Mouse (Mus musculus) hindbrain, embryonic 10.5 days (tissue): ENCODE data around the gene Ski. TPM values are rescaled to one million over a fixed set of nuclear protein-coding genes. Genes with fewer than 3 reads are reported as not detected.
"Not testable (repeated sequence)": the region's sequence is repeated elsewhere in the genome, so short reads cannot be mapped to it uniquely, and the experiment has no call there.

Experiments
- DNase-seq: peaks from one replicate; pipeline ENCODE4 v3.0.0-alpha.2; 2017; ENCODE audit warnings: low spot score
- H3K27ac ChIP-seq: fragments of 300-500 bp; sonication (generic); 2 replicates; pipeline ENCODE4 v1.5.1; 2016; ENCODE audit warnings: mild to moderate bottlenecking, moderate library complexity
- H3K27me3 ChIP-seq: fragments of 300-500 bp; sonication (generic); 2 replicates; pipeline ENCODE4 v1.6.1; 2016; ENCODE audit warnings: mild to moderate bottlenecking; ENCODE audit not compliant: poor library complexity, insufficient read depth, severe bottlenecking
- H3K36me3 ChIP-seq: fragments of 300-500 bp; sonication (generic); 2 replicates; pipeline ENCODE4 v1.6.1; 2016; ENCODE audit warnings: mild to moderate bottlenecking, moderate library complexity
- H3K4me1 ChIP-seq: fragments of 300-500 bp; sonication (generic); replicated peaks from 2 replicates; pipeline ENCODE4 v1.6.1; 2016; ENCODE audit warnings: mild to moderate bottlenecking
- H3K4me3 ChIP-seq: fragments of 300-500 bp; sonication (generic); 2 replicates; pipeline ENCODE4 v1.5.1; 2016; ENCODE audit warnings: mild to moderate bottlenecking, moderate library complexity
- H3K9me3 ChIP-seq: fragments of 300-500 bp; sonication (generic); 2 replicates; pipeline ENCODE4 v1.6.1; 2016; ENCODE audit warnings: mild to moderate bottlenecking, moderate library complexity
- WGBS: fragments of 180-500 bp; shearing (Covaris S2); methylation state at CpG from one replicate; pipeline ENCODE4 v1.1.7; 2016; 5-methylcytosine and 5-hydroxymethylcytosine counted together
- polyA plus RNA-seq: library from polyadenylated mRNA; unstranded; fragments of >200 nt; fragmentation: Nextera tagmentation; extraction: Ambion mirVana; gene quantifications from 2 replicates; pipeline ENCODE4 v1.2.1, GENCODE M21; 2016

Ski gene
- polyA plus RNA-seq = 9.3 and 10.1 TPM in 2 replicates

- Histone ChIP-seq H3K36me3 (peaks cover 9% of the 10 kb centered on the region; the same call in 1 of the 2 replicates), H3K27ac (peak within 1 kb of the TSS; percentile 98), H3K9me3 (no peaks in the 10 kb centered on the region), H3K27me3 (peaks cover 7% of the 10 kb centered on the region; the same call in 1 of the 2 replicates), H3K4me3 (peak within 1 kb of the TSS; percentile 95), H3K4me1 (peaks cover 59% of the 10 kb centered on the region)
- WGBS = 5% methylated on average over 60 of the region's 63 CpGs
- no peak for DNase-seq
Measured at GRCm38 (mm10) chr4:155222552-155222840, at the start of gene Ski. TSS of gene Ski (minus strand) at chr4:155222592.

- Histone ChIP-seq H3K9me3 (no peaks in the 10 kb centered on the region), H3K27me3 (no peaks in the 10 kb centered on the region)
- 30% methylated on average over 5 of the region's 5 CpGs for WGBS
Measured at GRCm38 (mm10) chr4:155268382-155268781, 46.0 kb upstream of the Ski start.

GRCm38 (mm10) chr4:155267639-155268175 lies 45.3 kb upstream of the Ski start:
- Histone ChIP-seq H3K27me3 (no peaks in the 10 kb centered on the region), H3K9me3 (no peaks in the 10 kb centered on the region), H3K36me3 (no peaks in the 10 kb centered on the region), H3K27ac (peak overlapping the region; percentile 47; the same call in 1 of the 2 replicates), H3K4me3 (no peak overlapping the region), H3K4me1 (peaks cover 27% of the 10 kb centered on the region)
- WGBS = 66% methylated on average over 12 of the region's 12 CpGs
- peak; percentile 20 for DNase-seq

More at GRCm38 (mm10) chr4:155268382-155268781, 46.0 kb upstream of the Ski start:
- Histone ChIP-seq H3K27ac (no peak overlapping the region), H3K4me3 (no peak overlapping the region), H3K4me1 (peaks cover 27% of the 10 kb centered on the region), H3K36me3 (no peaks in the 10 kb centered on the region)
- DNase-seq = peak; percentile 65

GRCm38 (mm10) chr4:155267047-155267543 lies 44.7 kb upstream of the Ski start:
- Histone ChIP-seq H3K36me3 (peaks cover 4% of the 10 kb centered on the region; the same call in 1 of the 2 replicates), H3K4me1 (peaks cover 27% of the 10 kb centered on the region), H3K9me3 (no peaks in the 10 kb centered on the region), H3K27me3 (no peaks in the 10 kb centered on the region), H3K27ac (peak overlapping the region; percentile 47; the same call in 1 of the 2 replicates), H3K4me3 (no peak overlapping the region)
- 85% methylated on average over 7 of the region's 7 CpGs for WGBS
- no peak for DNase-seq

GRCm38 (mm10) chr4:155264521-155265321 lies 42.3 kb upstream of the Ski start:
- WGBS = 88% methylated on average over 3 of the region's 3 CpGs

GRCm38 (mm10) chr4:155252253-155252652 lies 29.9 kb upstream of the Ski start:
- DNase-seq = no peak
- peaks cover 40% of the 10 kb centered on the region for H3K4me1 ChIP-seq
- H3K27me3 ChIP-seq = no peaks in the 10 kb centered on the region
- no peak overlapping the region for H3K27ac ChIP-seq
- WGBS = 86% methylated on average over 6 of the region's 6 CpGs
- no peaks in the 10 kb centered on the region for H3K9me3 ChIP-seq
- H3K4me3 ChIP-seq = no peak overlapping the region; the same call in 1 of the 2 replicates
- H3K36me3 ChIP-seq = peaks cover 37% of the 10 kb centered on the region

More at GRCm38 (mm10) chr4:155264521-155265321, 42.3 kb upstream of the Ski start:
- Histone ChIP-seq H3K36me3 (peaks cover 13% of the 10 kb centered on the region), H3K27me3 (no peaks in the 10 kb centered on the region), H3K27ac (0 out of 2 replicates have a peak overlapping the region, but pooled peaks have one; percentile 1), H3K9me3 (peaks cover 4% of the 10 kb centered on the region; the same call in 1 of the 2 replicates), H3K4me3 (no peak overlapping the region), H3K4me1 (peaks cover 27% of the 10 kb centered on the region)
- no peak for DNase-seq

- H3K4me3 ChIP-seq = peak overlapping the region; percentile 73
- peaks cover 26% of the 10 kb centered on the region for H3K36me3 ChIP-seq
- peaks cover 47% of the 10 kb centered on the region for H3K4me1 ChIP-seq
- WGBS = 75% methylated on average over 3 of the region's 3 CpGs
- DNase-seq = no peak
- no peaks in the 10 kb centered on the region for H3K27me3 ChIP-seq
- no peaks in the 10 kb centered on the region for H3K9me3 ChIP-seq
- peak overlapping the region; percentile 98 for H3K27ac ChIP-seq
Measured at GRCm38 (mm10) chr4:155251147-155251546, 28.8 kb upstream of the Ski start.

GRCm38 (mm10) chr4:155250361-155251117 lies 28.1 kb upstream of the Ski start:
- peaks cover 51% of the 10 kb centered on the region for H3K4me1 ChIP-seq
- H3K9me3 ChIP-seq = no peaks in the 10 kb centered on the region
- 11% methylated on average over 23 of the region's 23 CpGs for WGBS
- peak overlapping the region; percentile 73 for H3K4me3 ChIP-seq
- no peaks in the 10 kb centered on the region for H3K27me3 ChIP-seq
- H3K27ac ChIP-seq = peak overlapping the region; percentile 98
- peaks cover 21% of the 10 kb centered on the region for H3K36me3 ChIP-seq
- DNase-seq = no peak

GRCm38 (mm10) chr4:155249648-155250351 lies 27.4 kb upstream of the Ski start, which contains the start of gene Faap20:
TSS of gene Faap20 (plus strand) at chr4:155249802.
- peak; percentile 92 for DNase-seq
- Histone ChIP-seq H3K27me3 (no peaks in the 10 kb centered on the region), H3K27ac (peak within 1 kb of the TSS; percentile 98), H3K4me3 (peak within 1 kb of the TSS; percentile 73), H3K9me3 (no peaks in the 10 kb centered on the region), H3K4me1 (peaks cover 51% of the 10 kb centered on the region), H3K36me3 (peaks cover 18% of the 10 kb centered on the region)
- WGBS = under 1% methylated on average over 57 of the region's 58 CpGs

GRCm38 (mm10) chr4:155249257-155249647 lies 26.9 kb upstream of the Ski start:
- WGBS = under 1% methylated on average over 9 of the region's 9 CpGs
- peak overlapping the region; percentile 98 for H3K27ac ChIP-seq
- H3K4me3 ChIP-seq = peak overlapping the region; percentile 73
- H3K4me1 ChIP-seq = peaks cover 51% of the 10 kb centered on the region
- peaks cover 17% of the 10 kb centered on the region for H3K36me3 ChIP-seq
- no peaks in the 10 kb centered on the region for H3K27me3 ChIP-seq
- H3K9me3 ChIP-seq = no peaks in the 10 kb centered on the region
- peak; percentile 96 for DNase-seq

- H3K4me1 ChIP-seq = peaks cover 51% of the 10 kb centered on the region
- not testable (repeated sequence) for DNase-seq, H3K27ac ChIP-seq, H3K4me3 ChIP-seq, H3K9me3 ChIP-seq, H3K27me3 ChIP-seq, H3K36me3 ChIP-seq
- WGBS = 95% methylated on average over 3 of the region's 3 CpGs
Measured at GRCm38 (mm10) chr4:155248054-155248453, 25.7 kb upstream of the Ski start.

GRCm38 (mm10) chr4:155246691-155247105 lies 24.3 kb upstream of the Ski start:
- no peak for DNase-seq
- Histone ChIP-seq H3K27ac (0 out of 2 replicates have a peak overlapping the region, but pooled peaks have one; percentile 66), H3K9me3 (no peaks in the 10 kb centered on the region), H3K27me3 (0 out of 2 replicates have a peak, but pooled peaks cover 6% of the 10 kb centered on the region), H3K36me3 (no peaks in the 10 kb centered on the region), H3K4me3 (no peak overlapping the region), H3K4me1 (peaks cover 39% of the 10 kb centered on the region)
- 87% methylated on average over 12 of the region's 12 CpGs for WGBS
